Mouse (Mus musculus) stomach, postnatal 0 days (tissue): ENCODE data around the gene Xdh. TPM values are rescaled to one million over a fixed set of nuclear protein-coding genes. Genes with fewer than 3 reads are reported as not detected.

Source experiments
- ATAC-seq: fragments of 200-750 bp; cut with Nextera tagmentation; 2 replicates; pipeline ENCODE4 v1.8.0; 2017; ENCODE audit not compliant: low FRiP score, low TSS enrichment
- DNase-seq: peaks from one replicate; pipeline ENCODE4 v3.0.0-alpha.2; 2016; ENCODE audit warnings: low spot score
- H3K27ac ChIP-seq: fragments of 300-500 bp; sonication (generic); replicated peaks from 2 replicates; pipeline ENCODE4 v1.5.1; 2014; ENCODE audit warnings: mild to moderate bottlenecking, control low read depth
- H3K27me3 ChIP-seq: fragments of 300-500 bp; sonication (generic); 2 replicates; pipeline ENCODE4 v1.6.1; 2014; ENCODE audit warnings: low read length; ENCODE audit not compliant: control insufficient read depth, insufficient read depth
- H3K36me3 ChIP-seq: fragments of 300-500 bp; sonication (generic); 2 replicates; pipeline ENCODE4 v1.6.1; 2014; ENCODE audit warnings: low read length, mixed read lengths; ENCODE audit not compliant: control insufficient read depth, insufficient read depth
- H3K4me1 ChIP-seq: fragments of 300-500 bp; sonication (generic); replicated peaks from 2 replicates; pipeline ENCODE4 v1.6.1; 2014; ENCODE audit warnings: antibody characterized with exemption; ENCODE audit not compliant: control insufficient read depth, insufficient read depth
- H3K4me2 ChIP-seq: fragments of 300-500 bp; sonication (generic); replicated peaks from 2 replicates; pipeline ENCODE4 v1.6.1; 2014; ENCODE audit warnings: low read depth, mild to moderate bottlenecking, control low read depth, moderate library complexity
- H3K4me3 ChIP-seq: fragments of 300-500 bp; sonication (generic); 2 replicates; pipeline ENCODE4 v1.5.1; 2014; ENCODE audit warnings: low read depth, low read length, control low read depth
- H3K9ac ChIP-seq: fragments of 300-500 bp; sonication (generic); 2 replicates; pipeline ENCODE4 v1.6.1; 2014; ENCODE audit warnings: mild to moderate bottlenecking, low read length, control low read depth, mixed read lengths
- H3K9me3 ChIP-seq: fragments of 300-500 bp; sonication (generic); 2 replicates; pipeline ENCODE4 v1.6.1; 2016; ENCODE audit warnings: low read length; ENCODE audit not compliant: control insufficient read depth
- CTCF ChIP-seq: IDR thresholded peaks from 2 replicates; pipeline ENCODE4 v1.5.1; 2016; ENCODE audit warnings: antibody characterized with exemption, low read depth, mild to moderate bottlenecking, moderate library complexity
- EP300 ChIP-seq: optimal IDR thresholded peaks from 2 replicates; pipeline ENCODE3; 2016; ENCODE audit warnings: antibody characterized with exemption
- WGBS: fragments of 180-500 bp; shearing (Covaris S2); extraction: QIAGEN DNeasy Blood & Tissue Kit; methylation state at CpG from one replicate; pipeline ENCODE4 v1.1.7; 2014; 5-methylcytosine and 5-hydroxymethylcytosine counted together
- polyA plus RNA-seq: library from polyadenylated mRNA; unstranded; fragments of >200 nt; fragmentation: Nextera tagmentation; extraction: Ambion mirVana; gene quantifications from 2 replicates; pipeline ENCODE4 v1.2.1, GENCODE M21; 2015

The Xdh gene
- polyA plus RNA-seq, 1 experiment from 2014 or later = 16.4 TPM

DNA sequence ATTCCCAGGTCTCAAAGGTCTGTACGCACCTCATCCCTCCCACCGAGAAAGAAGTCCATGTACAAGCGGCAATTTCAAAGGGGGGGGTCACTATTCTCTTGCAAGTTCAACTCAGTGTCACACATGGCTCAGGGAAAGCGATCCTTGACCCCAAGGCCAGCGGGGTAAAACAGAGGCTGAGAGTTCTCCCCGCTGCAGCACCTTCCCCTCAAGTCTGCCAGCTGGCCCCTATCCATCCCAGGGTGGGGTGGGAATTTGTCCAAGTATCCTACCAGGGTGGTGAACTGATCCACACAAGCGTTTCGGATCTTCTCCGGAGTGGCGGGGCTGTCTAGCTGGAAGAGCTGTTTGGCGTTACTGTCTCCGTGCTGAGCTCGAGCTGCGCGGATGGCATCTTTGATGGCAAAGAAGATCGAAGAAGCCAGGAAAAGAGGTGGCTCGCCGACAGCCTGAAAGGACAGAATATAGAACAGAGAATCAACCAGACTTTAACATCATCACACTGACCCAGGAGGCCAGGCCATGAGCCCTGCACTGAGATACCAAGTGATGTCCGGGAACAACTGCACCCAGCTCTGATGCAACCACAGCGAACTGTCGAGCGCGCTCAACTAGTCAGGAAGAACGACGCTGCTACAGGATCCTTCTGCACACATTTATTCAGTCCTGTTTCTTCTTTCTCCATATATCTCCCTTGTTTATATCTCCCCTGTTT lies 63.8 kb downstream of the Xdh start:
- 80% methylated on average over 25 of the region's 25 CpGs for WGBS
- Histone ChIP-seq H3K9me3 (no peaks in the 10 kb centered on the region), H3K9ac (no peak overlapping the region), H3K27me3 (no peaks in the 10 kb centered on the region), H3K27ac (no peak overlapping the region), H3K36me3 (no peaks in the 10 kb centered on the region; the same call in 1 of the 2 replicates), H3K4me3 (no peak overlapping the region), H3K4me1 (no peaks in the 10 kb centered on the region), H3K4me2 (no peak overlapping the region)
- TF ChIP-seq EP300 (no peak), CTCF (no peak)
- ATAC-seq (no peak), DNase-seq (no peak)

DNA sequence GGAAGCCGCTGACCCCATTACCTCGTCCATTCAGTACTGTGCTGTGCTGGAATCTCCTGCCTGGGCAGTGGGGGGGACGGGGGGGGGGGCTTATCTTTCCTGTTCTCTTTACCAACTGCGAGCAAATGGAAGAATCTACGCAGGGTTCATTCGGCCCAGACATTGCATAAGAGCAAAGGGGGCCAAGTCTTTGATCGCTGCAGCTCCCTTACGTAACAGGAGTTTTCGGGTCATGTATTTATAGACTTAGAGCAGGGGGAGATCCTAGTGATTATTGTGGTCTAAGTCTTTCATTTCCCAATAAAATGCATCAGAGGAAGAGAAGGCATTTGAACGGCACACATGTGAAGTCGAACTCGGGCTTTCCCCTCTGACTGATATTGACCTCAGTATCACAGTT lies 66.7 kb downstream of the Xdh start:
- ATAC-seq (no peak), DNase-seq (no peak)
- no peaks in the 10 kb centered on the region for H3K36me3 ChIP-seq

DNA sequence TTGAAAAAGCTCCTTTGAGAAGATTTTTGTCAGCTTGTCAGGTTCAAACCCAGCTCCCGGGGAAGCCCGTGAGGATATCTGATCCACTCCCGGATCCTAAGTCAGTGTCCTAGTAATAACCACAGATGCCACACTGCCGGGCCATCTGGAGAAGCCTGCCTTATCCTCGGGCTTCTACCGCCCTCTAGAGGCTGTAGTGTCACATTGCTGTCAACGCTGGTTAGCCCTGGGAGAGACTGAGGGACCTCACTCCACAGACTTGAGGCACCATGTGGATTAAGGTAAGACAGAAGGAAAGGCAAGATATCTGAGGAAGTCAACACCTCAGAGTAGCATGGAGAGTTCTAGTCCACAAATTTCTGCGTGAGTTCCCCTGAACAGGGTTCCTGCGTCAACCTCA lies 67.8 kb downstream of the Xdh start:
- Histone ChIP-seq H3K4me1 (no peaks in the 10 kb centered on the region), H3K9me3 (no peaks in the 10 kb centered on the region), H3K4me2 (no peak overlapping the region), H3K9ac (no peak overlapping the region), H3K27me3 (no peaks in the 10 kb centered on the region), H3K36me3 (no peaks in the 10 kb centered on the region), H3K27ac (no peak overlapping the region), H3K4me3 (no peak overlapping the region)
- DNase-seq (peak; percentile 72), ATAC-seq (peak; percentile 72; the same call in 1 of the 2 replicates)
- TF ChIP-seq EP300 (no peak), CTCF (peak; percentile 96)
- WGBS = 13% methylated on average over 9 of the region's 9 CpGs

More for the DNA sequence above, 66.7 kb downstream of the Xdh start:
- H3K9ac ChIP-seq = no peak overlapping the region
- no peaks in the 10 kb centered on the region for H3K4me1 ChIP-seq
- no peaks in the 10 kb centered on the region for H3K9me3 ChIP-seq
- WGBS = 73% methylated on average over 12 of the region's 12 CpGs
- no peak overlapping the region for H3K4me2 ChIP-seq
- H3K27ac ChIP-seq = no peak overlapping the region
- H3K27me3 ChIP-seq = no peaks in the 10 kb centered on the region
- TF ChIP-seq EP300 (no peak), CTCF (no peak)
- H3K4me3 ChIP-seq = no peak overlapping the region

DNA sequence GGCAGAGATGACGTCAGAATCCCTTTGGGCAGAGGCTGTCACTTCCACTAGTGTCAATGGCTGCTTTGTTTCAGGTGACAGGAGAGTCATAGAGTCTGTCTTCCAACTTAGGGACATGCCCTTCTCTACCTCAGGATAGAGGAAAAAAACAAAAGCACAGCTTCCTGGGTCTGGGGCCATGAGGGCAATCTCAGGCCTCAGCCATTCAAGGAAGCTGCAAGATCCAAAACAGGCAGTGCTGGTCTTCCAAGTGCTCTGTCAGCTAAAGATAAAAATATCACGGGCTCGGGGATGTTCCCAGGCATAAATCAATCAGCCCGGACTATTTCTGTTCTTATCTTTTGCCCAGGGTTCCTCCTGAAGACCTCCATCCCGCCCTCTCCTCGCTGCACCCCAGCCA lies 68.7 kb downstream of the Xdh start:
- Histone ChIP-seq H3K9me3 (no peaks in the 10 kb centered on the region), H3K27ac (no peak overlapping the region), H3K4me2 (no peak overlapping the region), H3K4me1 (no peaks in the 10 kb centered on the region), H3K36me3 (no peaks in the 10 kb centered on the region), H3K27me3 (no peaks in the 10 kb centered on the region), H3K9ac (no peak overlapping the region), H3K4me3 (no peak overlapping the region)
- ATAC-seq (no peak), DNase-seq (no peak)
- no peak for TF ChIP-seq CTCF
- no peak for TF ChIP-seq EP300
- WGBS = 53% methylated on average over 6 of the region's 6 CpGs

DNA sequence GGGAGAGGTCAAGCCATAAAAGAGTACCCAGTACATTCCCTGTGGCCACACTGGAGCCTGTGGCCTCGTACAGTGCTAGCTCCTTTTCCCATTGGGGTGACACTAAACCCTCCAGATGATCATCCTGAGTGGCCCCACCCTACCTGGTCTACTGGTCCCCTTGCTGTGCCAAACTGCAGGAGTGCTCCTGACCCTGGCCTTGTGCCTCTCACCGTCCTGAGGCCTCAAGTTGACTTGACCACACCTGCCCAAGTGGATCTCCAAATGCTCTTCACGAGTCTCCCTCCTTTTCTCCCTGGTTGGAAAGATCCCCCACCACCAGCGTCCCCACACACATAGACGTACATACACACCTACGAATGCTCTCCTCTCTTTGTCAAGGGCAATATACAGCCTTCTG lies 69.7 kb downstream of the Xdh start:
- H3K27ac ChIP-seq = no peak overlapping the region
- DNase-seq (no peak), ATAC-seq (no peak)
- no peak overlapping the region for H3K4me2 ChIP-seq
- H3K4me1 ChIP-seq = no peaks in the 10 kb centered on the region
- H3K27me3 ChIP-seq = no peaks in the 10 kb centered on the region
- H3K9me3 ChIP-seq = no peaks in the 10 kb centered on the region
- H3K9ac ChIP-seq = no peak overlapping the region
- TF ChIP-seq CTCF = no peak
- TF ChIP-seq EP300 = no peak
- H3K4me3 ChIP-seq = no peak overlapping the region
- no peaks in the 10 kb centered on the region for H3K36me3 ChIP-seq
- WGBS = 75% methylated on average over 6 of the region's 6 CpGs

DNA sequence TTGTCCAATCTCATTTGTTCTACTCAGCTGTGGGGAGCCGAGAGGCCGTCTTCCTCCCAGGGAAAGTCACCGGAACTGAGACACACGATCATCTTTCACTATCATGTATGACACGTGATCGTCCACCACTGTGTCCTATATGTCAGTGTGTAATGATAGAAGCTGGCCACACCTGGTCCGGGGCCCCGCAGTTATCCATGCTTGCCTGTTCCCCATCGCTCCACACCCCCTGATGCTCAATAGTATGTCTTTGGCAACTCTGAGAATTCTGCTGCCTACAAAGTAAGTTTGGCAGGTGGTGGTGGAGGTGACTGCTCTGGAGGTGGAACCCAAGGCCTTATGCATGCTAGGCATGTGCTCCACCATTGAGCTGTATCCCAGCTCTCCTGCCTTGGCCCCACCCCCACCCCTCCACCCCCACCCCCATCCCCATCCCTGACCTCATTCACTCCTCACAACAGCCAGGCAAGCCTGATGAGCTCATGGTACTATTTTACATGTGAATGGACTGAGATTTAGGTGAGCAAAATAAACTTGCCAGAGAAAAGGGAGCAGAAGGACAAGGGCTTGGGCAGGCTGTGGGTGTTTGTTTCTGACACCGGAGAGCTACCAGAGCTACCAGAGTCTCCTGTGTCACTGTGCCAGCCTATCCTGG lies 70.6 kb downstream of the Xdh start:
- Histone ChIP-seq H3K36me3 (no peaks in the 10 kb centered on the region), H3K27me3 (no peaks in the 10 kb centered on the region), H3K4me2 (no peak overlapping the region), H3K4me1 (no peaks in the 10 kb centered on the region), H3K4me3 (no peak overlapping the region), H3K9ac (no peak overlapping the region), H3K9me3 (no peaks in the 10 kb centered on the region), H3K27ac (no peak overlapping the region)
- 88% methylated on average over 10 of the region's 10 CpGs for WGBS
- no peak for DNase-seq
- no peak for ATAC-seq
- TF ChIP-seq EP300 (no peak), CTCF (no peak)
